Mouse (Mus musculus) lung, adult 18-20 months (tissue): Measurements from ENCODE around the gene Papss1.

ENCODE experiments used
- DNase-seq, 2 experiments: peaks; one replicate each; pipeline ENCODE4 v3.0.0; 2022; ENCODE audit warnings: mixed read lengths in 2 of 2

Papss1 gene

DNA sequence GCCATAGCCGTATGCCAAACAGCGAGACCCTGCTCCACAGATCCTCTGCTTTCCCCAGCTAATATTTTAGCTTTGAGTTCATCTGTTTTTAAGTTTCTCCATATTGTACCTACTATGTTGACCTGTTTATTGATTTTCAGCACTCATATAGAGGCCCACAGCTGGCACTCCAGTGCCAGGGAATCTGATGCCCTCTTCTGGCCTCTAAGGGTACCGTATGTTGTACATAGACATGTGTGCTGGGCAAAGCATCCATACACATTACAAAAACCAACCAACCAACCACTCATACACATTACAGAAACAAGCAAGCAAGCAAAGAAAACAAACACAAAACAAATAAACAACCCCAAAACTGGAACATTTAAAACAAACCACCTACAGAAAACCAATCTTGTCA, 22.2 kb downstream of the Papss1 start:
- DNase-seq, result no peak

DNA sequence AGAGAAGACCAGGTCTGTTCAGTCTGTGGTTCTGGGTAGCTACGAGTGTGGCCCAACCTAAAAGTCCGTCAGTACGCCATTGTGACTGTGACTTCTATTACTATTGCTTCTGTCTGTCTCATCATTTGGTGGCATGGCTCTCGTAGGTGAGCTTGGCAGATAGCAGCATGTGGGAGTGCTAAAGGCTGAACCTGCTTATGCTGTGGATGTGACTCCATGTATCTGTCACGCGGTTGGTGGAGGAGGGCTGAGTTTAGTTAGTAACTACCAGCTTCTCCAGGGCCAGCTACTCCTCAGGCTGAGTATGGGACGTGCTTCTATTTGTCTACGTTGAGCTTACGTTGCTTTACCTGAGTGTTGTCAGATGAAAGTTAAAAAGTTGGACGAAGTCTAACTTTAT, 23.4 kb downstream of the Papss1 start:
- DNase-seq, result no peak

DNA sequence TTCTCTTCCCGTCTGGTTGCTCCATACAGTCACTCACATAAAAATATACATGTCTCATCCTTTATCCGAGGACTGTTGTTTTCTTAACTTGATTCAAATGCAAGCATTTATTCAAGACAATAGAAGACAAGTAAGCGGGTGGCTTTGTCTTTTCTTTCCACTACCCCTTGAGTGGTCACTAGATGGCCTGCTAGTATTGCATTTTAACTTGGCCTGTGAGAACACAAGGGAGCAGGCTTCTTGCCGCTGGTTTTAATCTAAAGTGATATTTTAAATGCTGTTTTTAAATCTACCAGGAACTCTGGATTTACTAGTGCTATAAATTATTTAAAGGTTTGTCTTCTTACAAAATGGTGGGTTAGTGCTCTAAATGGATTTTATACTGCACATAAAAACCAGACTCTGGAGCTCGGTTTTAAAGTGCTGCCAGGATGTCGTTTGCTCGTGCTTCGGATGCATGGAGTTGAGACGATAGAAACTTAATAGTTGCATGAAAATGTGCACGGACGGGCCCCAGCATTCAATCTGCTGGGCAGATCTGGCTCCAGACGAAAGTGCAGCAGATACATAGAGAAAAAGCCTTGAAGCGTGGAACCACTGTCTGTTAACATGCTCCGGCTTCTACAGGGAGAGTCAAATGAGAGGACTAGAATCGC, 28.7 kb downstream of the Papss1 start:
- DNase-seq, result no peak

DNA sequence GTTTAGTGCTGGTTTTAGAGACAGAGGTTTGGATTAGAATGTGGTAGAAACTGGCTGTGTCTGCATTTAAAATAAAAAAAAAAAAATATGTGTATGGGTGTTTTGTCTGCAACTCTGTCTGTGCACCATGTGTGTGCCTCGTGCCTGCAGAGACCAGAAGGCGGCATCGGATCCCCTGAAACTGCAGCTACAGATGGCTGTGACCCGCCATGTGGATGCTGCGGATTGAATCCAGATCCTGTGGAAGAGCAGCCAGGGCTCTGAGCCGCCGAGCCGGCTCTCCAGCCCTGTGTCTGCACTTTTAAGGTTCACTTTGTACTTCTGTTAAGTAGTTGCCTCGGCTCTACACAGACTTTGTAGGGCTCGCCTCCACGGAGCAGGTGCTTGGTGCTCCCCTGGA, 29.8 kb downstream of the Papss1 start:
- DNase-seq, result no peak

DNA sequence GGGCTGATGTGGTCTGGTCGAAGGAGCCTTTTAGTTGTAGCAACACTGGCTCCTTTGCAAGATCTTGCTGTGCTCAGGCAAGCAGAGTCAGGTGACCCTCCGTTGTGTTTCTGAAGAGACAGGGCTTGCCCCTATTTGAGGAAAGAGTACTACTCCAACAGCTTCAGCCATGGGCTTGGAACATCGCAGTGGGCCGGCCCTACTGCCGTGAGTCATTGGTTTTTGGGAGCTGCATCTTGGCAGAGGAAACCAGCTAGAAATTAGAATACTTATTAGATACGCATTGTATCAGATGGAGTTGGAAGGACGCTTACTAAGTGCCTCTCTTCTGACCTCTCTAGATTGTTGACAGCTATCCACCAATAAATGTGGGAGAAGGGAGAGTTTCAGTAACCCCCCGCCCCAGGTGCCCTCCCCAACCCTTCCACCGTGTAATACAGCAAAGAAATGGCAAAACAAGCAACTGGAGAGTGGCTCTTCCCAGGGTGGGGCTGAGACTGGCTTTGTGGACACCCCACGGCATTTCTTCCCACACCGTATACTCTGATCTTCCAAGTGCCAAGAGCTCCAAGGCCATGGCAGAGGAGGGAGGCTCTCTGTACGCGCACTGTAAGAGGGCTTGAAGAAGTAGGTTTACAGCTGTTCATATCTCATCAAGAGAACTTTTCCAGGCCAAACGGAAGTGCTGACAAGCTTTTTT, 31.1 kb downstream of the Papss1 start:
- no peak for DNase-seq

DNA sequence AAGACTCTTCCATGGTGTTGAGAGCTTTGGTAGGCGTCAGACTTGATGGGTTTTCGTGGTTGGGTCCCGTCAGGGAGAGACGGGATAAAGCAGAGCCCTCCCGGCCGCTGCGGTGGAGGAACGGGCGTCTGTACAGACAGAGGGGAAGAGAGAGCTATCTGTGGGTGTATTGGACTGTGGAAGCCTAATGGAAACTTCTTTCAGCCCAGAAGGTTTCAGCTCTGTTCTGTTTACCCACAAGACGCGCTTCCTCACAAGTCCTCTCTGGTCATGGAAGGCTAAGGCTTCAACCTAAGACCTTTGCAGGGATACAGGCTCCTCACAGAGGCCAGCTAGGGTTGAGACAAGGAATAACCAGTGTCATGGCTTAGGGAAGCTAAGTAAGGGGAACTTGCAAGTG, 36.2 kb downstream of the Papss1 start:
- no peak for DNase-seq

DNA sequence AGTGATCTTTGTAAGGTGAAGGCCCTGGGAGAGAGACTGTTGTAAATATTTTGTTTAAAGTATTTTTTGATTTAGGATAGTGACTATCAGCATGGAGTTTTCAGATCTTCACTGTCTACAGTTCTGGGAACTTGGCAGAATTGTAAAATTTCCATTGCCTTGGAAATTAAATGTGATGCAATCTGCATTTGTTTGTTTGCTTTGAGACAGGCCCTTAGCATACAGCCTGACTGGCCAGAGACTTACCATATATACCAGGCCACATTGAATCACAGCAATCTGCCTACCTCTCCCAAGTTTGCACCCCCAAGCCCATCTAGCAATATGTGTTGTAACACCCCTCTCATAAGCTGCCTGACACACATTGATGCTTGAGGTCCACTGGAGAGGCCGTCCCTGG, 36.8 kb downstream of the Papss1 start:
- DNase-seq, result no peak

DNA sequence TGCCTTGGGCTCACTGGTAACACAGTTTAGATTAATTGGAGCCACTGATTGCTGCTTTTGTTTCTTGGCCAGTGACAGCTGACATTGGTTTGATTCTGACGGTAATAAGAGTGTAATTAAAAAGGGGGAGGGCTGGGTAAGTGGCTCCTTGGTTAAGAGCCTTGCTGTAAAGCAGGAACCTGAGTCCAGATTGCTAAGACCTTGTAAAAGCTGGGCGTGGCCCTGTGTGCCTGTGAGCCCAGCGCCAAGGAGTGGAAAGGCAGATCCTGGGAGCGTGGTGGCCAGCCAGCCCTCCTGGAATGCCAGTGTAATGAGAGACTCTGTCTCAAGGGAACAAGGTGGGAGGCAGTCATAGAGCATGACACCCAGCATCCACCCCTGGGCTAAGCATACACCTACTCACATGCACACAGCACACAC, 38.4 kb downstream of the Papss1 start:
- DNase-seq, result no peak

DNA sequence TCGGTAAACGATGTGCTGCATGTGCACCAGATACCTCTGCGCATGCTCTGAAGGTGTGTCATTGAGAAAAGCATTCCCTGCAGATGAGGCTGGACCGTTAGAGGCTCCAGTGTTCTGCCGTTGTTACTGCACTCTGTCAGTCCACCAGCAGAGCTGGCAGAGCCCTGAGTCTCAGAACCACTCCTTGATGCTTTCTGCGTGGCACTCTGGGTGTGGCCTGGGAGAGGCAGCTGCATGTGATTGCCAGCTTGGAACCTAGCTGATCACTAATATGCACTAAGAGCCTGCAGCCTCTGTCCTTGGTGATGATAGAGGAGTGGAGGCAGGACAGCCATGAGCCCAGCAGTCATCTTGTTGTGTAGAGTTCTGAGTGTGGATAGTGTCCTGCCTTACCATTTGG, 43.5 kb downstream of the Papss1 start:
- no peak for DNase-seq

DNA sequence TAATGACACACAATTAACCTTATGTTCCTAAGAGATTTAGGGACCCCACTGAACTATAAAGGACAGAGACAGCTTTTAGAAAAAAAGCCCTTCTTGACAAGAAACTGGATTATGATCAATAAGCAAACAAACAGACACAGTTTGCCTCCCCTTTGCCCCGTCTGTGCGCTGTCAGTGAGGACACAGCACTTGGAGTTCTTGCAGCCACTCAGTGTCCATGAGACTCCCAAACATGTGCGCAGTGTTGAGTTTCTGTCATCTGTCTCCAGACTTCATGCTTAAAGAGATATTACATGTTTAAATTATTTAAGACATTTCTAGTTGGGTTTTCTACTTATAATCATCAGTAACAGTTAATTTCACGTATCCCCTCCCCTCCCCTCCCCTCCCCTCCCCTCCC, 45.1 kb downstream of the Papss1 start:
- no peak for DNase-seq

DNA sequence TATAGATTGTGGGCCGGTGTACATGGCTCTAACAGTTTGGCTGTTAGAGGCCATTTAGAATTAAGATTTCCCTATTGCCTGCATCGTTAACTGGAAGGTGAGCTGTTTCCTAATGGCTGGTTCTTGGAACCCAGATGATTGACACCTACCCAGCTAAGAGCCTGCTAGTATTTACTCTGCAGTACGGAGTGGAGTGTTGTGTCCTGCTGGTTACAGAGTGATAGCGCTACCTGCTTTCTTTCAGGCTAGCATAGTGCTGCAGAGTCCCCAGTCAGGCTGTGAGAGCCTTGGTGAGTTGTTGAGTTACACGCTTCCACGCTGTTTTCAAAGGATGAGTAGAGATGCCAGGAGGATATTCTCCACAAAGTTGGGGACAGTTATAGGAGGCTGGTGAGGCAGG, 46.0 kb downstream of the Papss1 start:
- peak in 1 of 2 experiments; percentile 15 for DNase-seq

DNA sequence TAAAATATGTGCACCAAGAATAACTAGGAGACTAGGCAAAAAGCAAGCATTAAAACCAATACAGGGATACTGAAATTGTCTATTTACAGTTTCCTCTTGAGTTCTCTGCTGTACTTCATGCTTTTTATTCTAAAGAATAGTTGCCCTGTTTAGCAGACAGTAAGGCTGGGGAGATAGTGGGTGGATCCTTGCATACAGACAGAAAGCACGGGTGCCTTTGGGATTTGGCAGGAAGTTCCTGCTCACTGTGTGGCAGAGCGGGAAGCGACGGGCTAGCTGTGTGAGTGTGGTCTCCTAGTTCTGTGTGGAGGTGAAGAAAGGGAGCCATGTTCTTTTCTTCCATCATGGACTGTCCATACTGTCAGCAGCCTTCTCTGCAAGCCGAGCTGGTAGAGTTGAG, 48.3 kb downstream of the Papss1 start:
- no peak for DNase-seq

DNA sequence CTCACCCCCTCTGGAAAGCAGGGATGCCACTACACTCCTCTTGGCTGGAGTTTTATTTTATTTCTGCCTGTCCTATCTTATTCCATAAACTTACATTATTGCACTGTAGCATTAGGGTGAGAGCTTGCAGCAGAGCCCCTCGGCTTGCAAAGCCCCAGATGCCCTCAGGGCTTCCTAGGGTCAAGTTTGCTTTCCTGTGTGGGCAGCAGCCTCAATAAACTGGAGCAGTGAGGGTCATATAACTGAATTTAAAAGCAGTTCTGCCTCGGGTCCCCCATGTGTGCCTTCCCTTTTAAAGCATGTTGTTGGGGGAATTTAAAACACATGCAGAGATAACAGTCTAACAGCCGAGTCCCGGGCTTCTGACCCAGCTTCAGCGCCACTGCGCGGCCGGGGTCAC, 49.5 kb downstream of the Papss1 start:
- DNase-seq, result no peak

DNA sequence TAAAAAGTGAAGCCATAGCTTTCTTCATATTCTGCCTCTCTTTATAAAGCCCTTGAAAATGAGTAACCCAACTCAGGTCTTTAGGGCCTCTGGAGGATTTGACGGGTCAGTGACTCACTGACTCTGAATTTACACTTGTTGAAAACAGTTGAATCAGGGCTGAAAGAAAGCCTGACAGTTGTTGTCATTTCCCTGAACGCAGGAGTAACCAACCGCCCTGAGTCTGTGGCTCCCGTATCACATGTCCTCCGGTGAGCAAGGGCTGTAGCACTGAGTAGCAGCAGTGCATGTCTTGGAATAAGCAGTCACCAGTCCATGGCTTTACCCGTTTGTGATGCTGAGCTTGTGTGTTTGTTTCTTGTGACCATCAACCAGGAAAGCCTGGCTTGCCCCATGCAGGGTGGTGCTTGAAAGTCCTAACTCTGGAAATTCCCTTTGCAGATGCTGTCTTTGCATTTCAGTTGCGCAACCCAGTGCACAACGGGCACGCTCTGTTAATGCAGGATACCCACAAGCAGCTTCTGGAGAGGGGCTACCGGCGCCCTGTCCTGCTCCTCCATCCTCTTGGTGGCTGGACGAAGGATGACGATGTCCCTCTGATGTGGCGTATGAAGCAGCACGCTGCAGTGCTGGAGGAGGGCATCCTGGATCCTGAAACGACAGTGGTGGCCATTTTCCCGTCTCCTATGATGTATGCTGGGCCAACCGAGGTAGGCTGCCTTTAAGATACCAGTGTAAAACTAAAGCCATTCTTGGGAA, 54.2 kb downstream of the Papss1 start:
- DNase-seq, result no peak

DNA sequence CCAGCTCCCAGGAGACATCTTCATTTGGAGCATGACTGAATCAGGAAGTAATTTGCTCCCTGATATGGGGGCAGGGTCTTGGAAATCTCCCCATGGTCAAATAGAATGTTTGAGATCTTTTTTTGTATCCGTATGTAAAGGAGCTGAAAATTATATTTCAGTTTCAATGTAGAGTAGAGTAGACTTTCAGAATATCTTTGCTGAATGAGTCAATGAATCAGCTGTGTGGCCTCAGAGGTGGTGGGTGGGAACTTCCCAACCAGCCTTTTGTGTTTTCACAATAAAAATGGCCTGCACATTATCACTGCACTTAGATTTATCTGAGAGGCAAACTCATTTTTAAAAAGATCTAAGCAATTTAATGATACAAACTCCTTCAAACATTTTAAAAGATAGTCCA, 58.6 kb downstream of the Papss1 start:
- DNase-seq, result no peak

DNA sequence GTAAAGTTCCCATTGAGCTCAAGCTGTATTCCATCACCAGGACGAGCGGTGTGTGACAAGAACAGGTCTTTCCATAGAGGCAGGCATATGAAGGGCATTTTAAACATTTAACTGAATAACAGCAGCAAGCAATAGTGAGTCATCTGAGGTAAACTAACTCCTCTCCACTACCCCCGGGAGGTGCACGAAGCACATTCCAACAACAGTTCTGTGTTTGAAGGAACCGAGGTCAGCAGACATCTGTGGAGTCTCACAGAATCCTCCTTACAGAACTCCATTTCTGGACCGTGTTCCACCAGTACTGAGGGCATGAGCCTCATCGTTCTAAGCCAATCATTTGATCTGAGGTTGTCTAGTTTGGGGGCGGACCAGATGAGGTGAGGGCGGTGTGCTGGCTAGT, 59.5 kb downstream of the Papss1 start:
- no peak for DNase-seq

DNA sequence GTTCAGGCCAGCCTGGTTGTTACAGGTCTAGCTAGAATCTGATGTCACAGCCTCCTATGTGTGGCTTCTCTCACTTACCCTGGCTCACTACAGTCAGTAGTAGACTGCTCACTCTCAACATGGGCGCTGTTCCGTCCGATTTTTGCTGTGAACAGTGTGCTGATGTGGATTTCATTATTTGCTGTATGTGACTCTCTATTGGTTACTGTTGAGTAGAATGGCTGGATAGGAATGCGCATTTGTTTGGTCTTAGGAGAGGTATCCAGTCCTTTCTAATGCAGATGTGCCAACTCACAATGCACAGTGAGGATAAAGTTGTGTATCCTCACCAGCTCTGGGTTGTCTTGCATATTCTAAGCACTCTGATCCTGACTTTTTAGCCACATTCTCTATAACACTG, 62.9 kb downstream of the Papss1 start:
- no peak for DNase-seq

DNA sequence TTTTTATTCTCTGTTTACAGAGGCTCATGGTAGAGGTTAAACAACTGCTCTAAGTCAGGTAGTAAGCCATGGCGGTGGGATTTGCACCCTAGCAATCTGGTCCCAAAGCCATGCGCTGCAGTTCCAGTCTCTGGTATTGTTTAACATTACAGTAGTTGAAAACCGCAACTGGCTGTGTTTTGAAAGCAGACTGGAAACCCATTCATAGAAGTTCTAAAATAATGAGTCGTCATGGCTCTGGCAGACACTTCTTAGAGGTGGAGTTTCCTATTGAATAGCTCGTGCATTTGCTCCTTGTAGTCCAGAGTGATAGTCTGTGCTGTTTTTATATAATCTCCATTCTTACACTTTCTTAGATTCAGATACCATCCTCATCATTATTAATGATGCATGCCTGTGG, 63.7 kb downstream of the Papss1 start:
- no peak for DNase-seq

DNA sequence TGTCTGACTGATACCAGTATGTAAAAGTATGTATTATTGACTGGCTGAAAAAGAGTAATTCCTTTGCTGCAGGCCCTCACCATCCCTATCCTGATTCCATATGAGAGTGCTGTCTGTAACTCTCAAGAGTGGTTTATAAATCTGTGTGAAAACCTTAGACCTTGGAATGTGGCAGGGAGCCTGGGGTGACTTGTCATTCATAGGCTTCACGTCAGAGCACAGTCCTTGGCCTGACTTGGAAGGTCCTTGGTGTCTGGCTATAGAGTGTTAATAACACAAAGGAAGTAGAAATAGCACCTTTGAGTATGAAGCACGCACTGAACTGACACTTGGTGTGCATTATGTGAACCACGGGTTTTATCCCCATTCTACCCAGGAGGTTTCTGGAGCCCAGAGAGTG, 64.4 kb downstream of the Papss1 start:
- DNase-seq, result no peak

DNA sequence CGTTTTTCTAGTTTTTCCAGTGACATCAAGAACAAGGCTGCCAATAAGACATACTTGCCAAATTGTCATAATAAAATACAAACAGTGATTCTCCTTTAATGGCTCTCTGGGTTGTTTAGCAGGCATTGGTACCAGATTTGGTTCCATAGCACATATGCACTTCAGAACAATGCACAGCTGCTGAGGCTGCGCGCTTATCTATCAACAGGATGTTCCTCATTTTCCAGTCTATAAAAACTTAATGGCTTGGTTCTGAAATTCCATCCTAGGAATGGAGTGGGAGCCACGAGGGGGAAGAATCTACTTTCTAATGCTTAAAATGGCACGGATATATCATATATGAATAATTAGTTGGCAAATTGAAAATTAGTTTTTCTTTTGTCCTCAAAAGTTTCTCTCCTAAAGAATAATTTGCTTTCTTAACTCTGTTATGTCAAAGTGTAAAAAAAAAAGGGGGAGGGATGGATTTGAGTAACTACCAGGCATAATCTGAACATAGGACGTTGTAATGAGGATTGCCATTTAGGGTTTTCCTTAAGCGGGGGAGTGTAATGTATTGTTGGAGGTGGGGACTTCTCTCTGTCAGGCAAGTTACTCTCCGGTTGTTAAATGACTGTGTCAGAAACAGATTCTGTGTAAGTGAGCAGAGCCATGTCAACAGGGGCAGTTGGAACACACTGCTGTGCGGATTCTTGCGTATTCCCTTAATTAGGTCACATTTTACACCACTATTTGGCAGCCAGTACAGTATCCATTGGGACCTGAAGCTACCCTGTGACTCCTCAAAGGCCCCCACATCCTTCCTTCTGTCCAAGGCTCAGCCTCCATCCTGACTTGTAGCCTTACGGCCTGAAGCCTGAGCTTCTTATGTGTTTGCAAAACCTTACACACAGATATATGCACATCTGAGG, 66.1 kb downstream of the Papss1 start:
- no peak for DNase-seq

DNA sequence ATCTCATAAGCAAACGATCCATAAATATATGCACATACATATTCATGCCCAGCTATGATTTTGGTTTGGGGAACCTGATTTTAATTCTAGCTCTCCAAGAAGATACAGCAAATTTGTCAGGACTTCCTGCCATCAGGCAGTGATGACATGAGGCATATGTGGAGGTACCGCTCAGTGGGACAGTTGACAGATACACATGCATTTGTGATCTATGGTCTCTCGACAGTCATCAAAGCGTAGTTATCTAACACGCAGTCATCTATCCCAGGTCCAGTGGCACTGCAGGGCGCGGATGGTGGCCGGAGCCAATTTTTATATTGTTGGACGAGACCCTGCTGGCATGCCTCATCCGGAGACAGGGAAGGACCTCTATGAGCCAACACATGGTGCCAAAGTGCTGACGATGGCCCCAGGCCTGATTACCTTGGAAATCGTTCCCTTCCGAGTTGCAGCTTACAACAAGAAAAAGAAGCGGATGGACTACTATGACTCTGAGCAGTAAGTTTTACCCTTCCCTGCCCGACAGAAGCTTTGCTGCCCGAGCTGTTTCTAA, 66.8 kb downstream of the Papss1 start:
- no peak for DNase-seq

DNA sequence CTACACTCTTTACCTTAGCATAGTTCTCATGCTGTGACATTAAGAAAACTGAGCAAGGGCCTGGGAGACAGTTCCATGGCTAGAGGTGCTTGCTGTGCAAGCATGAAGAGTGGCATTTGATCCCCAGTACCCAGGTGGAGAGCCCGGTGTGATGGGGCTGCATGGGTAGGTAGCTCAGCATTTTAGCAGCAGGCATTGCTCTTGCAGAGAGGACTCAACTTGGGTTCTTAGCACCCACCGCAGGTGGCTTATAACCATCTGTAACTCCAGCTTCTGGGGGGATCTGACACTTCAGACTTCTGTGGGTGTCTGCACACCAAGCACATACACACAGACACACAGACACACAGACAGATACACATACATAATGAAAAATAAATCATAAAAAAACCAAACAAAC, 69.5 kb downstream of the Papss1 start:
- no peak for DNase-seq

DNA sequence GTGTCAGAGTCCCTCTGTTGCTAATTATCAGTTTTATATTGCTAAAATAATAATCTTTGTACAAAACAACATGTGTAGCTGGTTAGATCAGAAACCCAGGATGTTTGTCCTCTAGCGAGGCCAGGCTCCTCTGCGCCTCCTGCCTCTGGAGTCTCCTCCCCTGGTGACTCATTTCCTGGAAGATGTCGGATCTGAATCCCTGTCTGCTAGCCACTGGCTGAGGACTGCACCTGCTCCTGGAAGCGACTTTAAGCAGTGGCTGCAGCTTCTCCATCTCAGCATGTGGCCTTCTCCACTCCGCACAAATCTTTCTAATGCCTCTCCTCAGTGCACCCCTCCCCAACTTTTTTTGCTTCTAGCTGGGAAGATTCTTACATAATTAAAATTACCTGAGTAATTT, 71.6 kb downstream of the Papss1 start:
- peak in 1 of 2 experiments; percentile 7 for DNase-seq
